Mouse (Mus musculus): ENCODE data around the gene Dxo.

Gene Dxo

GRCm38 (mm10) chr17:34836155-34836855, 514 bp upstream of the Dxo start:
- no peak for DNase-seq

GRCm38 (mm10) chr17:34837464-34838324, 875 bp downstream of the Dxo start:
- DNase-seq: peak; percentile 34 to 49

- no peak for DNase-seq
Observed at GRCm38 (mm10) chr17:34838785-34839184, 2.0 kb downstream of the Dxo start.

- no peak for DNase-seq
Observed at GRCm38 (mm10) chr17:34840736-34841307, 4.0 kb downstream of the Dxo start.

- no peak for DNase-seq
Observed at GRCm38 (mm10) chr17:34844884-34845283, 8.1 kb downstream of the Dxo start.

- no peak for DNase-seq
Observed at GRCm38 (mm10) chr17:34847192-34847591, 10.4 kb downstream of the Dxo start.

- no peak for DNase-seq
Observed at GRCm38 (mm10) chr17:34847615-34848014, 10.8 kb downstream of the Dxo start.

- DNase-seq: peak; percentile 98 to 99
Observed at GRCm38 (mm10) chr17:34849722-34850516, 13.1 kb downstream of the Dxo start, which contains the start of the genes Skiv2l and Nelfe. Gene Skiv2l, minus strand, starts transcription at chr17:34850210. Gene Nelfe, plus strand, starts transcription at chr17:34850391.

GRCm38 (mm10) chr17:34850517-34851125, 13.8 kb downstream of the Dxo start:
- peak; percentile 31 to 51 for DNase-seq

- DNase-seq: no peak
Observed at GRCm38 (mm10) chr17:34853511-34853910, 16.7 kb downstream of the Dxo start.

- no peak for DNase-seq
Observed at GRCm38 (mm10) chr17:34854761-34855160, 17.9 kb downstream of the Dxo start.

GRCm38 (mm10) chr17:34855825-34856224, 19.0 kb downstream of the Dxo start:
- peak; percentile 45 to 80 for DNase-seq

- DNase-seq: no peak
Observed at GRCm38 (mm10) chr17:34858670-34859069, 21.9 kb downstream of the Dxo start.

GRCm38 (mm10) chr17:34860514-34860913, 23.7 kb downstream of the Dxo start:
- DNase-seq: peak in 1 of 2 experiments; percentile 44

GRCm38 (mm10) chr17:34861704-34862415, 25.0 kb downstream of the Dxo start:
- peak; percentile 79 to 83 for DNase-seq

GRCm38 (mm10) chr17:34862416-34863081, 25.7 kb downstream of the Dxo start, which contains the start of gene Cfb:
Gene Cfb, minus strand, starts transcription at chr17:34862518.
- DNase-seq: peak; percentile 80 to 86

- DNase-seq: no peak
Observed at GRCm38 (mm10) chr17:34865981-34866380, 29.2 kb downstream of the Dxo start.

GRCm38 (mm10) chr17:34874321-34874720, 37.5 kb downstream of the Dxo start:
- DNase-seq: no peak

- no peak for DNase-seq
Observed at GRCm38 (mm10) chr17:34879336-34879879, 42.6 kb downstream of the Dxo start, which contains the start of gene Zbtb12. Gene Zbtb12, plus strand, starts transcription at chr17:34879483.

GRCm38 (mm10) chr17:34881166-34881565, 44.3 kb downstream of the Dxo start:
- peak in 1 of 2 experiments; percentile 5 for DNase-seq

All from kidney, postnatal 36 days (tissue).